Mouse (Mus musculus) frontal cortex, postnatal 36 days (tissue): ENCODE measurements around the gene Fam228b.
"Not testable (repeated sequence)": the region's sequence is repeated elsewhere in the genome, so short reads cannot be mapped to it uniquely, and the experiment has no call there.

Experiments
- DNase-seq, 2 experiments: peaks; one replicate each; pipeline ENCODE4 v3.0.0; 2022; ENCODE audit warnings: low spot score in 2 of 2

Gene Fam228b

DNA sequence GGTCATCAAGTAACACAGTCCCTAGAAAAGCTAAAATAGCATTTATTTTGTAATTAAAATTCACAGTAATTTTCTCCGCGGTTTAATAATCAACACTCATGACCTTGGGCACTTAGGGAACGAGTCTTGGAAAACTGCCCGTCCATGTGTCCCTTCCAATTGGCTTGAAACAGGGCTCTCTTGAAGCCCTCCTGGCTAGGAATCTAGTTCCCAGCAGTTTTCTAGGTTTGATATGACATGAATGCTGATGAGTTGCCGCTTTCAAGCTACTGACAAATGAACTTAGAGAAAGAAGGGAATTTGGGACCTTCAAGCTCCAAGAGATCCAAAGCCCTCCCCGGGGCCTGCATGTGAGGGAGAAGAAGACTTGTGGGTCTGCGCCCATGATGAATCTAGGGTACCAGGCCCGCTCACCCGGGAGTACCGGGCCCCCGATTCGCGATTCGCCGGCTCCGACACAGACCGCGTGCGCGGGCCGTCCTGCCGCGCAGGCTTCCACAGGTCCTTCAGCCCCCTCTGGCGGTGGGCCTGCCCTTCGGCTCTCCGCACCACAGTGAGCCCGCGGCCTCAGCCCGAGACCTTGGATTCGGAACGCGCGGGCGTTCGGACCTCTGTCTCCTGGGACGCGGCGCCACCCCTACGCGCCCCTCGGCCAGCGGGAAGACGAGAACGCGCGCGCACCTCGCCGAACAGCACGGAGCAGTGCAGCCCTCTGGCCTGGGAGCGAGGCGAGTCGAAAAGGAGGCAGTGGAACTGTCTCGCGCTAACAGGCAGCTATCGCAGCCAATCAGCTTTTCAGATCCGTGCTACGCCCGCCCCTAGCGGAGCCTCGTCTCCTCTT, at the start of gene Fam228b, which contains the start of gene Pfn4:
Fam228b (minus strand) TSS at position 776 of the 841 bp plus-strand sequence.
Pfn4 (plus strand) TSS at position 531 of the 841 bp plus-strand sequence.
- DNase-seq, result peak; percentile 98 to 99

DNA sequence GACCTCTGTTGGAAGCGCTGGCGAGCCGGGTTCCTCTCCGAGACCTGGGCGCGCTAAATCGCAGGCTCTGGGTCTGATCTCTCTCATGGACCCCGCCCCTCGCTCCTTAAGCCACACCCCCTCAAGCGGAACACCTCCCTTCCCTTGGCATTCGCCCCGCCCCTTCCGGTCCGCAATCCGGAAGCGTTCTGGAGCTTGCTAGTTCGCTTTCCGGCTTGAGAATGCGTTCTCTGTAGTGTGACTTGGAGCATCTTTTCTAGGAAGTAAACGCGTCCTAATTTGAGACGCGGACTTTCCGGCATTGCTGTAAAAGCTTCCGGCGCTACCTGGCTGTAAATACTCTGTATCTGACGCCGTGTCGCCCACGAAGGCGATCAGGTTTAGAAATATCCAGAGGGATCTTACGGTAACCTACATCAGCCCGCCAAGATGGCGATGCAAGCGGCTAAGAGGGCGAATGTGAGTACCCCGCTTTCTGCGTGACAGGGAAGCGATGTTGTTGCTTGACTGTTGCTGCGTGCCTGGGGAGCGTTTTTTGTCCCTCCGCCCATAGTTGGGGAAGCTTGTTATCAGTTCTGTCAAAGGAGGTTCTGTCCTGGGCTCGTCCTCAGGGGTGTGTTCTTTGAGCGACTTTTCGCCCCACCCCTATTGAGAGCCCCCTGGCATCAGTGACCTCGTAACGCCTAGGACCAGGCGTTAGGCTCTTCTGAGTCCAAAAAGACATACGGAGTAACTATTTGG, 48.5 kb upstream of the Fam228b start, which contains the start of gene Sf3b6:
Sf3b6 (plus strand) TSS at position 184 of the 741 bp plus-strand sequence.
- peak; percentile 95 to 97 for DNase-seq

DNA sequence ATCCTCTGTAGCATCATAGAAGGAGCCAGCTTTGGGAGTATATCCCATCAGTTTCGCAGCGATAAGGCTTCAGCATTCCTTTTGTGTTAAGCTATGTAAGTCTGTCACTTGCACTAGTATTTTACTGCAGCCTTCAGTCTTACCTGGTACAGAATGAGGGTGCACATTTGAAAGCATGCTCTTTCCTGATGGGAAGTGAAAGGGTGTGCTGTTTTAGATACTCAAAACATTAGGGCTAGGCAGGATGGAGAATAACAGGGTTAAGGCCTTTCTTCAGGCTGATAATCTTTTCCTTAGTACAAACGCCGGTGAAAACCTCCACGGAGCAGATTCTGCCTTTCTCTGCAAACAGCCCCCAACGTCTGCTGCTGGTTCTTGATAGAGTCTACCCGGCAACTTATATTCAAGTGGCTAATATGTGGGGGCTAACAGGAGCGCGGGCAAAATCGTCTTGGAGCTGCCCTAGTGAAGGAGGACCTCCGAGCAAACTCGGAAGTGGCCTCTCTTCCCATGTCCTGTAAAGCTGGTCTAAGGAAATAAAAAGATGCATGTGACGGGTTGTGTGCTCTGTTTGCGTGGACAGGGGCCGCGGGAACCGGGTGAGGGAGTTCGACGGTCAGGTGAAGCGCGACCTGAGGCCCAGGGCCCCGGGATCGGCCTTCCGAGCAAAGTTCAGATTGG, 47.8 kb upstream of the Fam228b start:
- no peak for DNase-seq

DNA sequence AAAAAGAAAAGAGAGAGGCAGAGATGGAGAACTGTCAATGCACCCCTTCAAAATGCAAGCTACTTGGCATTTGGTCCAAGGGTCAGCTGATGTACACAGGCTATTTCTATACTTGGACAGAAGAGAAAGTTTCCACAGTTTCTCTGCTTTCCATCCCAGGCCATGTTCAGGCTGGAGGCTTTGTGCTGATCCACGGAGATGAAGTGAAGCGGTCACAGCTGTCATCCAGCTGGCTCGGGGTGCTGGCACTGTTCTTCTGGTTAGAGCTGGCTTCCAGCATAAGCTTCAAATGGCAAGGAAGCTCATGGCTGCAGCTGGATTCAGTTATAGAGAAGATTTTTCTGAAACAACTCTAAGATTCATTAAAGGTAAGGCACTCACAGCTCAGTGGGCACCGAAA, 44.6 kb upstream of the Fam228b start:
- no peak for DNase-seq

DNA sequence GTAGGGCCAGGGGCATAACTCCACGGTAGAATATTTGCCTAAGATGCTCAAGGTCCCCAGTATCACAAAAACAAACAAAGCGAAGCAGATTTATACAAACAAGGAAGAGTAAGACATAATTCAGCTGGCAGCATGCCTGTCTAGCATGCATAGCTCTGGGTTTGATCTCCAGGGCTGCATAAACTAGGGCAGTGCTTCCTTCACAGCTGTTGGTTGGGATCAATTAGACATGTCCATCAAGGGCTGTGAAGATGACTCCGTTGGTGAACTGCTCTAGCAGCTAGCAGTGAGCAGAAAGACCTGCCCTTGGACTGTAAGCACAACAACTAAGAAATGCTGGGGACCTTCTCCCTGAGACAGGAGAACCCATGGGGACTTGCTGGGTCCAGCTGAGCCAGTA, 42.6 kb upstream of the Fam228b start:
- DNase-seq, result no peak

DNA sequence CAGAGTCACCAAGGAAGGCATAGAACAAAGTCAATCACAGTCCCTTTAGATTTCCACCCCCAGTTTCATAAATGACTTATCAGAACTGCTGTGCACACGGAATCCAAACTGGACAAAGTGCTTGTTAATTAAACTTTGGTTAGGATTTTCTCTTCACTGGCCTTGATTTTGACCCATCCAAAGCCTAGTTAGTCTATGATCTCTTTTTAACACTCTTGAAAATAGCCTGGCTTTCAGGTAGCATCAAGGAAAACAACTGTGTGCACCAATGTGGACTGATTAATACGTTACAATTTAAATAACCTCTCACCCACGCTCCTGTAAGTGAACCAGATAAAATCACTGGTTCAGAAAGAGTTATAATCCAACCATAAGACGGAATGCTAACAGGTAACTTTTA, 42.0 kb upstream of the Fam228b start:
- no peak for DNase-seq

DNA sequence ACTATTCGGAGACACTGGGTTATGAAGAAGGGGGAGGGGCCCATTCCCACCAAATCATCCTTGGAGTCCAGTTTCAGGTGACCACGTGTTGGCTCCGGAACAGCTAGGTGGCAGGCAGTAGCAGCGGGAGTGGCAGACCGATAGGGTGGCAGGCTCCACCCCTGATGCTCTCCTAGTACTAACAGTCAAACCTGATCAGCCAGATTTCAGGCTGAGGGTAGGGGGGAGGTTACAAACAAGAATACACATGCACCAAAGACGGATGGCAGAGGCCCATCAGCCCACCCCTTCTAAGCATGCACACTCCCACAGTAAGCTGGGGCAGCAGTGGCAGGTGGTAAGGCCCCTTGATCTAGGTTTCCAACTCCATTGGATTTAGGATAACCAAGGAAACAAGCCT, 28.4 kb upstream of the Fam228b start:
- DNase-seq, result not testable (repeated sequence)

DNA sequence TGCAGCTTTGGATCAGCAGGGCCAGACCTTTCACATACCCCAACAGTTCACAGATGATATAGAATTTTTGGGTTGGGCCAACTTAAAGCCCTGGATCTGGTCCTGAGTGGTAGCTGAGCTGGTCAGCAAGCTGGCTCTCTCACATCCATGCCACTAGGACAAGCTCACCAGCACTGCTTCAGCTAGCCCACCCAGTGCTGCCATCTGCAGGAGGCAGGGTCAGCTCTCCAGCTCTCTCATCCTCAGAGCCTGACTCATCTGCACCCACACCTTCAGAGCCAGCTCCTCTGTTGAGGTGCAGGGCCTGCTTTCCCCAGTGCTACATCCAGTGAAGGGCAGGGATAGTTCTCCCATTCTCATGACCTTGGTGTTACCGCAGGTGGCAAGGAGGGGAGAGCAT, 24.7 kb upstream of the Fam228b start:
- peak in 1 of 2 experiments; percentile 8 for DNase-seq

DNA sequence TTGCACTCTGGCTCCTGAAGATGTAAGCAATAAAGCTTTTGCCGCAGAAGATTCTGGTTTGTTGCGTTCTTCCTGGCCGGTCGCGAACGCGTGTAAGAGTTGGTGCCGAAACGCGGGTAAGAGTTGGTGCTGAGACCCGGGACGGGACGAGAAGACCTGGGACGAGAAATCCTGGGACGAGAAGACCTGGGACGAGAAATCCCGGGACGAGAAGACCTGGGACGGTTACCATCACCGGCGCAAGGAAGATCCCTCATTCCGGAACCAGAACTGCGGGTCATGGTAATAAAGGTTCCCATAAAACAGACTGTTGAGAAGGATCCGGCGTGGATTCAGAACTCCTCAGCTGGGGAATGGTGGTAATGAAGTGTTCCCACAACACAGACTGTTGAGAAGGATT, 19.1 kb upstream of the Fam228b start:
- DNase-seq, result not testable (repeated sequence)

DNA sequence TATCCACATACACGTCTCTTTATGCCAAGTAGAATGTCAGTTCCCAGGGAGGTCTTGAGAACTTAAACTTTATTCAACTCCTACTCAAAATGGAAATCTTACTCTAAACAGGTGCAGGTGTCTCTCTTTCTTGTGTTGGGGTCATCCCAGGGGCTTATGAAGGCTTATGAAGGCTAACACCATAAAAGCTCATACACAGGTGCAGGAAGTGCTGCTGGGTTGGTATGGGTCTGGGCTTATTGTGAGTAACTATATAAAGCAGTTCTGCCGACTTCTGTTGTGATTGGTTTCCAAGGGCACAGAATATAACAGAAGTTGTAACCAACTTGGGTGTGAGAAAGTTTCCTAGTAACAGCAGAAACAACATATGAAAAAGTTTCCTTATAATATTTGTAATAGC, 15.4 kb upstream of the Fam228b start:
- DNase-seq, result no peak

DNA sequence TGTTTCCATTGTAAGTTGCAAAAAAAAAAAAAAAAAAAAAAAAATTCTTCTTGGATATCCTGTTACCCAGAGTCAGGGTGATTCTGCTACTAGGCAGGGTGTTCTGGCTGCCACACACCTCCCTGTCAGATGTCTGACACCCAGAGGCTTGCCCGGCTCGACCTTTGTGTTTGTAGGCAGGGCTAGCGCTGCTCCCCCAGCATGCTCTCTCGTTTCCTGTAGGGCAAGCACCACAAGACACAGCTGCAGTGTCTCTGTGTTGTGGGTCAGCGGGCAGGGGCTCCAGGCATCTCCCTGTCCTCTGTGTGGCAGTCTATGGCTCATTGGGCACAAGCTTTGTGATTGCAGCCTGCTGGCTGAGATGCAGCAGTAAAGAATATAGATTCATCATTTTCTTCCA, 14.5 kb upstream of the Fam228b start:
- no peak for DNase-seq

DNA sequence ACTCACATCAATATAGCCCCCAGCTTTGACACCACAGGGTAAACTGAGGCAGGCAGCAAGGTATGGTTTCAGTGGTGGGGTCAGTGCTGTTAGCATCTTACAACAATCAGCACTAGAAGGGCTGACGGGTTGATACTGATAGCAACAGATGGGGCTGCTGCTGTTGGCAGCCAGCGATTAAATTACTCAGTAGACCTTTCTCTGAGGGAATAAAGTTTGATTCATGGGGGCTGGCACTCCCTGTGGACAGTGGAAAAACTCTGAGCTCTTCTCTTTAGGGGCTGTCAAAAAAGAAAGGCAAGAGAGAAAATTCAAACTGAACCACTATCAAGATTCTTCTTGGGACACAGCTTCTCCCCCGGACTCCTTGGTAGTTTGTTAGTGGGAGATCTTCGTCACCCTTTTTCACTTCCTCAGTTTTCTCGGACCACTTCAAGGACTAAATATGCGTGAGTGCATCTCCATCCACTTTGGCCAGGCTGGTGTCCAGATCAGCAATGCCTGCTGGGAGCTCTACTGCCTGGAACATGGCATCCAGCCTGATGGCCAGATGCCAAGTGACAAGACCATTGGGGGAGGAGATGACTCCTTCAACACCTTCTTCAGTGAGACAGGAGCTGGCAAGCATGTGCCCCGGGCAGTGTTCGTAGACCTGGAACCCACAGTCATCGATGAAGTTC, 12.8 kb upstream of the Fam228b start:
- not testable (repeated sequence) for DNase-seq

DNA sequence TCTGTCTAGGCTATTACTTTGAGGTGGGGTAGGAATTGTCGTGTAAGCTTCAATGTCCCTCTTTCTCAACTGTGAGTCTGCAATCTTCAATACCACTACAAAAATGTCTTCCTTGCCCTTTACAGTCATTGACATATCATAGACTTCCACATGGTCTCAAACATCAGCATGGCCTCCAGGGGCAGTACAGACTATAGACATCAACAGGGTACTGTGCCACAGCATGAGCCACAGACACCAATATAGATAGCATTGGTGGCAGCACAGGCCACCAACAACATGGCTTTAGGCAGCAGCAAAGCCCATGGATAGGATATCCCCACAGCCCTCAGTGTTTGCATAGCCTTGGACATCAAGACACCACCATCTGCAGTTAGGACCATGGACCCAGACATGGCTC, 12.2 kb upstream of the Fam228b start:
- no peak for DNase-seq

DNA sequence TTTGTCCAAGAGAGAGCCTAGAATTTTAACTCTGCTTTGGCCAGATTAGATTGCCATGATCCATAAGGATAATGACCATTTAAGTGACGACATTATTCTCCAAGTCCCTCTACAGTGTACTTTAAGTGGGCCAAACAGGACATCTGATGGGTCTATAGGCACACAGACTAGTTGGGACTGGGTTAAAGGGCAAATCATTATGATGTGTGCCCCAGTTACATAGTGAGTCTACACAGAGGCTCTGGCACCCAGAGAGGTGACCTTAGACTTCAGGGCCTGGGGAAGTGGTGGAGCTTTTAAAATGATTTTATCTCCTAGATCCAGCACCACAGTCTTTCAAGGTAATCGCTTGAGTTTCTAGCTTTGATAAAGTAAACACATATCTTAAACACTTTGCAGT, 11.2 kb upstream of the Fam228b start:
- no peak for DNase-seq

DNA sequence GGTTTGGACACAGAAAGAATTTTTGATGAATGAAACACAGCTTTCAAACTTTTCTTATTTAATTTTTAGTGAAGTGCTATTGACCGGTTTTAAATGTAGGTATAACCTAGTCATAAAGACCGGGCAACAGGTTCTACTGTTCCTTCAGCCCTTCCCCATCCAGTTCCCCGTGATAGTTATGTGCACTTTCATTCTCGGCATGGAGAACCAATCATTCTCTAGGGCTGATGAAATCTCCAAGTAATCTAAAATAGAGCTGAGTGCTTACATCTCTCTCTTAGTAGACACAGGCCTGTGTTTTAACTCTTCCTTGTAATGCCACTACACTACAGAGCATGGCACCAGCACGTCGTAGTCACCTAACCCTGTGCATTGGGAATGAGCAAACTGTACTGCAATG, 8.7 kb upstream of the Fam228b start:
- DNase-seq, result no peak

DNA sequence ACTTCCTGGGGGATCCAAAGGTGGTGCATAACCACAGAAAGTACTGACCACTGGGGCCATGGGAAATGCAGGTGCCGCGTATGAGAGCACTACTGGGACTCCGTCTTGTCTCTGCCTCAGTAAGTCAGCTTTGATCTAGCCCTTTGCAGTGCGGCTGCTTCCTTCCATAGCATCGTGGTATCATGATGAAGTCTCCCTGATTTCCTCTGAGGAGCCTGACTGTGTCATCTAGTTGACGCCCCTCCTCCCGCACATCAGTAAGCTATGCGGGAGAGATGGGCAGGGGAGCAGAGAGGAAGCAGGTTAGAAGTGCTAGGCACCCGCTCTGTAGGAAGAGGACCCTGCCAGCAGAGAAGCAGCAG, 6.5 kb upstream of the Fam228b start:
- no peak for DNase-seq

DNA sequence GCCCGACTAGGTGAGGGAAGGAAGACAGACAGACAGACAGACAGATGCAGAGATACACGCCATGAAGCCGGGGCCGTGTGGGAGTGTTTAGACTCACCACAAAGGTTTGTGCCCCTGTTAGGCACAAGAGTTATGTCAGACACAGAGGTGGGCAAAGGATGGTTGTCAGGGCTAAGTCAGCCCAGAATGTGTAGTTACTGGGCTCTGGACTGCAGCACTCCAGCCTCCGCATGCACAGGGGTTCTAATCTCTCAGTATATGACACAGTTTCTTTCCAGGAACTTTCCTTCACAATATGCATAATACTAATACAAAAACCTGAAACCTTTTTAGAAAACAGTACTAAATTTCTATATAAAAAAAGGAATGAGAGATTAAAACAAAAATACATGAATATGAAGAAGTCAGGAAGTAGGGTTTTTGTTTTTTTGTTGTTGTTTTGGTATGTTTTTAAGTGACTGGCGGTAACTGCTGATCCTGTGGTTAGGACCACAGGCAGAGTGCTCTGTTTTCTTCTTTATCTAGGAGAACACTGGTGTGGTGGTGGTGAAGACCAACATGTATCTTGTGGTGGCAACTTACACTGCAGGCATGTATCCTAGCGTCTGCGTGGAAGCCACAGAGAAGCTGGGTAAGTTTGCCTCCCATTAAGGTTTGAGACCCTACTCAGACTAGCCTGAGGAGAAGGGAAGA, 6.0 kb upstream of the Fam228b start:
- DNase-seq, result no peak

DNA sequence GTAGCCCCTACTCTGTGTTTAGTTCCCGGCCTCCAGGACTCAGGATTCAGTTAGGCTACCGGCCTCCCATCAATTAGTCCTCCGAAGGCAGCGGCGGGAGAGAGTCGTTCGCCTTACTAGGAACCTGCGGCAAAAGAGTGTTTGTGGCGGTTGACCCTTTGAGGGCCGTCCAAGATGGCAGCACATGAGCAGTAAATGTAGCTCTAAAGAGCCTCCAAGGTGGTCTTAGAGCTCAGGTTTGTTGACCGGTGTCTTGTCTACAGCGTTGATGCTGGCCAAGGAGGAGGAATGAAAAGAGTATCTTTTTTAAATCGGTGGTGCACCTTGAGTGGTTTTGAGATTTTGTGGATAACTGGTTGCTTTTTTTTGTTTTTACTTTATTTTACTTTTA, 261 bp upstream of the Fam228b start:
- DNase-seq, result no peak

DNA sequence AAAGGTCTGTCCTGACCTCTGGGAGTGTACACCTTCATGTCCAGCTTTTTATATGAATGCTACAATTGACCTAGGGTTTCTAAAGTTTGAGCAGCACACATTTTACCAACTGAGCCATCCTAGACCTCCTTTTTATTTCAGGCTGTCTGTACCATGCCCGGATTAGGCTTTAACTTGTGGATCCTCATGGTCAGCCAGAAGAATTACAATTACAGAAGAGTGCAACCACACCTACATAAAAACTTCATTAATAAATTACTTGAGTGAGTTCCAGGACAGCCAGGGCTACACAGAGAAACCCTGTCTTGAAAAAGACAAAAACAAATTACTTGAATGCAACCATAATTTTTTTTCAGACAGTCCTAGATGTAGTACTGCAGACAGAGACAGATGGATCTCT, 12.0 kb downstream of the Fam228b start:
- DNase-seq, result no peak

DNA sequence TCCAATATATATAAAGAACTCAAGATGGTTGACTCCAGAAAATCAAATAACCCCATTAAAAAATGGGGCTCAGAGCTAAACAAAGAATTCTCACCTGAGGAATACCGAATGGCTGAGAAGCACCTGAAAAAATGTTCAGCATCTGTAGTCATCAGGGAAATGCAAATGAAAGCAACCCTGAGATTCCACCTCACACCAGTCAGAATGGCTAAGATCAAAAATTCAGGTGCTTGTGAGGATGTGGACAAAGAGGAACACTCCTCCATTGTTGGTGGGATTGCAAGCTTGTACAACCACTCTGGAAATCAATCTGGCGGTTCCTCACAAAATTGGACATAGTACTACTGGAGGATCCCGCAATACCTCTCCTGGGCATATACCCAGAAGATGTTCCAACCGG, 14.6 kb downstream of the Fam228b start:
- not testable (repeated sequence) for DNase-seq

DNA sequence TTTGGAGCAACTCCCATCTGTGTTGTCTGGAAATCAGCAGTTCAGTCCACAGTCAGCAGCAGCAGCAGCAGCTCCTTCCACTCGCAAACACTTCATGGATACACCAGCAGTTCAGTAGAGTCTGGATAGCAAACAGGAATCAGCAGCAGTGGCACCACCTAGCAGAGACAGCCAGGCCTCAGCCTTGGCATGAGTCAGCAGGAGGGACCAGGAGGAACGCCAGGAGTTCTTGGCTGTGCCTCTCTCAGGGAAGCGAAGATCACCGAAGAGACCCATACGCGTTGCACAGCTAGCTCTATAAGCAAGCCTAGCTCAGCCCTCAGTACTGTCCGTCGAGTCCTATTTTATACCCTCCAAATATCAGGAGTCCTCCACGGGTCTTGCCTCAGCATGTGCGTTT, 24.6 kb downstream of the Fam228b start:
- peak; percentile 16 to 21 for DNase-seq
